Mouse (Mus musculus): Measurements from ENCODE around the gene Klrb1b.

- no peak for TF ChIP-seq GATA1 (IDR thresholded peaks at IDR 0.05; ENCODE audit: borderline replicate concordance, low read length)
- TF ChIP-seq FLI1 (IDR thresholded peaks at IDR 0.05; ENCODE audit: low read length): no peak
Observed at GRCm38 (mm10) chr6:128842356-128842944, 16.3 kb upstream of the Klrb1b start.

All from megakaryocyte, embryonic 14.5 days (primary cell).